Mouse (Mus musculus) bone marrow macrophage, adult 2 months (primary cell): ENCODE results near the gene Usp11. TPM values are rescaled to one million over a fixed set of nuclear protein-coding genes. Genes with fewer than 3 reads are reported as not detected.
A peak's percentile ranks its signal among the peaks of the same experiment; 100 is the strongest.
"Not testable (repeated sequence)": the region's sequence is repeated elsewhere in the genome, so short reads cannot be mapped to it uniquely, and the experiment has no call there.

Source experiments
- H3K27ac ChIP-seq: 2 replicates; pipeline ENCODE4 v1.5.1; 2012; ENCODE audit warnings: low read depth, low read length; ENCODE audit not compliant: insufficient read depth
- H3K4me1 ChIP-seq: 2 replicates; pipeline ENCODE4 v1.6.1; 2012; ENCODE audit warnings: low read length; ENCODE audit not compliant: control insufficient read depth, insufficient read depth
- H3K4me3 ChIP-seq: 2 replicates; pipeline ENCODE4 v1.5.1; 2012; ENCODE audit warnings: mild to moderate bottlenecking, low read length, moderate library complexity; ENCODE audit not compliant: insufficient read depth
- CTCF ChIP-seq: IDR thresholded peaks from 2 replicates; pipeline ENCODE4 v1.5.1; 2012; ENCODE audit warnings: low read depth, mild to moderate bottlenecking, low read length, moderate library complexity
- POLR2A ChIP-seq: IDR thresholded peaks from 2 replicates; pipeline ENCODE4 v1.6.1; 2012; ENCODE audit warnings: mild to moderate bottlenecking, low read depth, low read length, borderline replicate concordance
- polyA plus RNA-seq: library from polyadenylated mRNA; stranded (reverse); fragments of >200 nt; gene quantifications from 2 replicates; pipeline ENCODE4 v1.2.4, GENCODE M21; 2012; ENCODE audit not compliant: missing spikeins, insufficient read depth, insufficient read length

Gene Usp11
- polyA plus RNA-seq, 1 experiment, result 2.5 TPM

DNA sequence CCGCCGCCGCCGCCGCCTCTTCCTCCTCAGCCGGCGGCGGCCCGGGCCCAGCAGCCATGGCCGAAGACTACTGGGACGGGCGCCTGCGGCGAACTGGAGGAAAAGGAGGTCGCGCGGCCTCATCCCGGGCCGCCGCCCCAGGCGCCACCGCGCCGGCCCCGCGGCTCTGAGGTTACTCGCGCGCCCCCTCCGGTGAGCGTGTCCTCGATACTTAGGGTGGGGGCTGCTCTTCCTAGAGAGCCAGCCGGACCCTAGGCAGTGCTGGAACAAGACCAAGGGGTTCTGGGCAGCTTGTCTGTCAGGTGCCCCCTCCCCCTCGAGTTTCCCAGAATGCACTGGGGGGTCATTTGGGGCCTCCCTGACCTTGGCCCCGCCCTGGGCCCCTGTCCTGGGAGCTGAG lies 15.1 kb upstream of the Usp11 start:
- Histone ChIP-seq H3K4me3 (peak overlapping the region; percentile 64), H3K4me1 (peaks cover 13% of the 10 kb centered on the region), H3K27ac (peak overlapping the region; percentile 75)
- TF ChIP-seq CTCF (no peak), POLR2A (no peak)

DNA sequence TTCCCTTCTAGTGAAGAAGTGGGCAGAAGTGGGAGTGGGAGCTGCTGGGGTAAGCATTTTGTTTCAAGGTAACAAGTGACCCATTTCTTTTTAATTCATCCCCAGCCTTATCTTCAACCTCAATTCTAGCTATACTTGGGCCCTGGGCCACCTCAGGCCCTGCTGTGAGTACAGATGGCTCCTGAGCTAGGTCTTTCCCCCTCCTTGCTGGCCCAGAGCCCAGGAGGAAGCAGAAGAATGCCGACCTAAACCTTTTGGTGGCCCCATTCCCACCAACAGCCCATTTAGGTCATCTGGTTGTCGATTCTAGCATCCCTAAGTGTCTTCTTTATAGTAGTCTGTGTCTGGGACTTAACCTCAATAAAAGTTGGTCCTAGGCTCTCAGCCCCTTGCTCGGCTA lies 12.1 kb upstream of the Usp11 start:
- Histone ChIP-seq H3K27ac (no peak overlapping the region), H3K4me3 (no peak overlapping the region), H3K4me1 (peaks cover 12% of the 10 kb centered on the region)
- TF ChIP-seq POLR2A (no peak), CTCF (no peak)

DNA sequence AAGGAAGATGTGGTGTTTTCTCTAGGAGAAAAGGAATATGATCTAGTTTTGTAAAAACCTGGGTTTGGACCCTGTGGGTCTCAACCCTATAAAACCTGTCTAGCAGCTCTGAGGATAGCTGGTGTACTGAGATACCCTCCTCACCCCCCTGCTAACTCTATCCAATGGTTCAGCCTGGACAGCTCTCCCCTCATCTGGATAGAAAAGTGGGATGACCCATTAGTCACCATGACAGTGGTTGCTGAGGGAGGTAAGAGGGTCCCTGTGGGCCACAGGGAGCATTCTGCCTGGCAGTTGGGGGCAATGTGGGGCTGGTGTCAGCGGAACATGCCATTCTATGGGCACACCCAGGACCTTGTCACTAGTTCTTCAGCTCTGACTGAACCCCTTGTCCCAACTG lies 11.1 kb upstream of the Usp11 start:
- H3K4me3 ChIP-seq, result no peak overlapping the region
- H3K4me1 ChIP-seq, result peaks cover 10% of the 10 kb centered on the region
- TF ChIP-seq CTCF (no peak), POLR2A (no peak)
- H3K27ac ChIP-seq, result no peak overlapping the region

DNA sequence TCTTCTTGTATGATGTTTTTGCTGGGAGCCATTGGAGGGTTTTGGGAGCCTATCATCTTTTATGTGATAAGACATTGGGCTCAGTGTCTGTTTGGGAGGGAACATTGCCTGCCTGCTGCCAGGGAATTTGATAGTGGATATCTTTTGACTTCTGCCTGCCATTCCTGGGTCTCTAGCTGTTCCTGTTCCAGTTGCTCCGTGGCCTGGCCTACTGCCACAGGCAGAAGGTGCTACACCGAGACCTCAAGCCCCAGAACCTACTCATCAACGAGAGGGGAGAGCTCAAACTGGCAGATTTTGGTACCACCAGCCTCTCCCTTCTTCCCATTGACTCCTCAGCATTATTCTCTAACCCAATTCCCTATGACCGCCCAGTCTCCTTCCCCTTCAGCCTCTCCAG lies 7.9 kb upstream of the Usp11 start:
- no peak for TF ChIP-seq CTCF
- no peak for TF ChIP-seq POLR2A
- Histone ChIP-seq H3K4me1 (peaks cover 15% of the 10 kb centered on the region), H3K27ac (no peak overlapping the region), H3K4me3 (no peak overlapping the region)

DNA sequence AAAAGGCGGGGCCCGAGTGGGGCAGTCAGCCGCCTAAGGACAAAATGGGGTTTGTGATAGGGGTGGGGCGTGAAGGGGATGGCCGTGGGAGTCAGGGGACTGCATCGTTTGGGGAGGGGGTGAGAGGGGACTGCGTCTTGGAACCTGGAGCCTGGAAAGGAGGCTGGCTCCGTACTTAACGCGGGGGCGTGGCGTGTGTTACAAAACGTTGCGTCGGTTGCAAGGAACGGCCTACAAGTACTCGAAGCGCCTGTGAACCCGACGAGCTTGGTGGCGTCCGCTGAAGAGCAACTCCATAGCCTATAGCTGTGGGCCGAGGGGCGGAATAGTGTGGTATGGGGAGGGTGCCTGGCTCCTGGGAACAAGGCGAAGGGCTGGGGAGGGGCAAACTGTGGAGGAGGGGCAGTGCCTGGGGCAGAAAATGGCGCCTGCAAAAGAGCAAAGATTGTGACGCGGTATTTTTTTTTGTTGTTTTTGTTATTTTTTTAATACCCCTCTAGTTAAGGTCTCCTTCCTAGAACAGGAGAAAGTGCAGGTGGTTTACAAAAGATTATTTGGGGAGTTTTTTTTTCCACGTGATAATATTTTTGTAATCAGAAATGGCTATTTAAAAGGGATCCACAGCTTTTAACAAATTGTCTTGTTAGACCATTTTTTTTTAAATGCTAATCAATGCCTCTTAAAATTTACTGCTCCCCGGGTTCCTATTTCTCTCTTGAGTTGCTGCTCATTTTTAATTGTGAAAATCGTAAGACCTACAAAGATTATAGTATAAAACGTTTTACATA lies 783 bp downstream of the Usp11 start:
- peaks cover 16% of the 10 kb centered on the region for H3K4me1 ChIP-seq
- H3K27ac ChIP-seq, result peak overlapping the region; percentile 69
- no peak for TF ChIP-seq POLR2A
- no peak for TF ChIP-seq CTCF
- peak overlapping the region; percentile 74 for H3K4me3 ChIP-seq

DNA sequence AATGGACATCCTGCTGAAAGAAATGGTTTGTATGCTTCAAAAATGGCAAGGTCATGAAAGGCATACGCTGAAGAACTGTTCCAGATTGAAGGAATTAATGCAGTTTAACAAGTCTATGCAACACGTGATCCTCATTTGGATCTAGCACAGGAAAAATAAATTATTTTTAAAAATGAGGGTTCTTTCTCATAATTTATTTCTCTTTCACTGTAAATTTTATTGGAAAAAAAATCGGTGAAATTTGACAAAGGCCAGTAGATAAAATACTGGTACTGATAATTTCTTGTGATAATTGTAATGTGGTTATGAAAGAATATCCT lies 1.3 kb downstream of the Usp11 start:
- TF ChIP-seq POLR2A (no peak), CTCF (no peak)
- Histone ChIP-seq H3K4me3 (no peak overlapping the region), H3K4me1 (peaks cover 14% of the 10 kb centered on the region), H3K27ac (no peak overlapping the region)

DNA sequence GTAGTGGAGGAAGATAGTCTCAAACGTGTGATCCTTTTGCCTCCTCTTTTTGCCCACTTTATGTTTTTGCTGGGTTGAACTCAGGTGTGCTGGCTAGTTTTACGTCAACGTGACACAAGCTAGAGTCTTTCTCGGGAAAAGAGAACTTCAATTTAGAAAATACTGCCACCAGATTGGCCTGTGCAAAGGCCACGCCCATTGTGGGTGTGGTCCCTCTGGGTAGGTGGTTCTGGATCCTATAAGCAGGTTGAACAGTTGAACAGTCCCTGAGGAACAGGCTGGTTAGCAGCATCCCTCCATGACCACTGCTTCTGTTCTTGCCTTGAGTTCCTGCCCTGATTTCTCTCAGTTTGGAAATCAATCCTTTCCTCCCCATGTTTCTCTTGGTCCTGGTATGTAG lies 25.0 kb downstream of the Usp11 start:
- H3K4me3 ChIP-seq, result no peak overlapping the region
- TF ChIP-seq CTCF (no peak), POLR2A (no peak)
- no peak overlapping the region for H3K27ac ChIP-seq
- H3K4me1 ChIP-seq, result no peaks in the 10 kb centered on the region

DNA sequence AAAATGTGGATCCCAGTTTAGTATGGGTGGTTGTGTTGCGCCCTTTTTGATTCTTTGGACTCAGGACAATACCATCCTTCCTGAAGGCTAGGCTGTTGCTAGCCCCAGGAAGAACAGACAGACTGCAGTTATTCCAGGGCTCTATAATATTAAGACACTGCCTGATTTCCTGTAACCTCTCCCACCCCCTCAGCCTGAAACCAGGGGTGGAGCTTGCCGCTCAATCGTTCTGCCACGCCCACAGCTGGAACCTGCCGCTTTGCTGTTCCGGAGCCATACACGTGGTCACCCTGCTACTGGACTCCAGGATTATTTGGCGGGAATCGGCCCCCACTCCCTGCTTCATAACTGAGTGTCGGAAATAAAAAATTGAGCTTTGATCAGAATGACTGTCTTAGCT lies 26.3 kb downstream of the Usp11 start:
- H3K27ac ChIP-seq, H3K4me3 ChIP-seq, H3K4me1 ChIP-seq: not testable (repeated sequence)

DNA sequence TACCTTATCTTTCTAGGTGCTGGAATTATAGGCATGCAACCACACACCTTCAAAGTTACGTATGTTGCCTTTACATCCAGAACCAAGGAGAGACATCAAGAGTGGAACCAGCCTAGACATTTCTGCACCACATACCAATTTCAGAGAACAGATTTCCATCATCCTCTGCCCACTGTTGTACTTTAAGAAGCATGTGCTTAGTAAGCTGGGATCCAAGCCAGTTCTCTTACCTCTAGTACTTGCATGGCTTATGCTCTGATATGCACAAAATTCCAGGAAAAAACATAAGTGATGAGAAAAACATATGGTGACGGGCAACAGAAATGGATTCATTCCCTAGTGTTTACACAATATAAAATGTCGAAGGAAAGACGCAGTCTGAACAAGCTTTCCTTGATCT lies 32.8 kb downstream of the Usp11 start:
- Histone ChIP-seq H3K4me3 (no peak overlapping the region), H3K4me1 (no peaks in the 10 kb centered on the region), H3K27ac (no peak overlapping the region)

DNA sequence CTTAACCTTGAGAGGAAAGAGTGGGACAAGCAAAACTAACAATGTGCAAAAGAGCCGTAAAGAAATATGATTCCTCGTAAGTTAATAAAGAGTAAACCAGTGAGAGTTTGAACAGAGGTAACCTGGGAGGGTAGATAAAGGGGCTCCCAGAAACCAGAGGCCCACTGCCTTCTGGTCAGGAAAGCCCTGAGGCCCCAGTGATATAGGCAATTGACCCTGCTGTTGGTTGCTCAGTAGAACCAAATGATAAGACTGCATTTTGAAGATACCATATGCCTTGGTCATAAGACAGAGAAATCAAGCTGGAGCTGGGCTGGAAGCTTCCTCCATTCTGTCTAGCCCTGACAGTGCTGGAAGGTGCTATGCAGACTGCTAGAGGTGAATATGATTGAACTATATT lies 45.1 kb downstream of the Usp11 start:
- H3K27ac ChIP-seq, result no peak overlapping the region
- H3K4me3 ChIP-seq, result no peak overlapping the region
- peaks cover 3% of the 10 kb centered on the region for H3K4me1 ChIP-seq
- TF ChIP-seq POLR2A, result no peak
- TF ChIP-seq CTCF, result no peak

More for the DNA sequence above, 32.8 kb downstream of the Usp11 start:
- TF ChIP-seq POLR2A (no peak), CTCF (no peak)

DNA sequence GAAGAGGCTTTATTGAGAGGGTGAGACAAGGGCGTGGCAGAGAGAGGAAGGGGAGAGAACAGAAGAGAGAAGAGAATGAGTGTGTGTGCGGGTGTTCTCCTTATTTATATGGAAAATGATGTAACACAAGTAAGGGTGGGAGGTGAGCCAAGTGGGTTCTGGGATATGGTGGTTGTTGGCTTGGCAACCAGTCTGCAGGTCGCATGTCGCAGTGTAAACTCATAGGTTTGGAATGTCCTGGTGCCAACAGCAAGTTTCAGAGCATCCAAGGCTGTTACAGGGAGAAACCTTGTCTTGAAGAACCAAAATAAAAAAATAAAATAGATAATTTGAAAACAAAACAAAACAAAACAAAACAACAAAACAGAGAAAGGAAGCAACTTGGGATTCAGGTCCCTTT lies 57.5 kb downstream of the Usp11 start:
- Histone ChIP-seq H3K4me3 (no peak overlapping the region), H3K4me1 (no peaks in the 10 kb centered on the region), H3K27ac (no peak overlapping the region)
- TF ChIP-seq POLR2A (no peak), CTCF (no peak)

Other genes with a start within 250 kb of the Usp11 start
- not detected in 2 replicates for gene Rgn, start 154.1 kb upstream of the Usp11 start, polyA plus RNA-seq
- 14.9 and 17.3 TPM in 2 replicates for gene Rbm10, start 86.4 kb upstream of the Usp11 start, polyA plus RNA-seq
- 138 TPM in 2 replicates for gene Ndufb11, start 86.3 kb upstream of the Usp11 start, polyA plus RNA-seq
- gene Uba1, start 45.6 kb upstream of the Usp11 start, polyA plus RNA-seq, result 160 and 168 TPM in 2 replicates
- 56.1 and 57.6 TPM in 2 replicates for gene Cdk16, start 16.0 kb upstream of the Usp11 start, polyA plus RNA-seq
- 66.4 and 74.5 TPM in 2 replicates for gene Araf, start 93.9 kb downstream of the Usp11 start, polyA plus RNA-seq
- 8.6 and 10.6 TPM in 2 replicates for gene Timp1, start 166.3 kb downstream of the Usp11 start, polyA plus RNA-seq
- gene Syn1, start 217.1 kb downstream of the Usp11 start, polyA plus RNA-seq, result 4.8 and 5.7 TPM in 2 replicates
- gene Cfp, start 227.6 kb downstream of the Usp11 start, polyA plus RNA-seq, result 362 and 394 TPM in 2 replicates
- 13.3 and 14.5 TPM in 2 replicates for gene Elk1, start 246.7 kb downstream of the Usp11 start, polyA plus RNA-seq